Mouse (Mus musculus) lung, postnatal 14 days (tissue): ENCODE data around the gene Nfasc.

Source experiments
- DNase-seq: peaks from one replicate; pipeline ENCODE4 v3.0.0; 2021

The Nfasc gene

DNA sequence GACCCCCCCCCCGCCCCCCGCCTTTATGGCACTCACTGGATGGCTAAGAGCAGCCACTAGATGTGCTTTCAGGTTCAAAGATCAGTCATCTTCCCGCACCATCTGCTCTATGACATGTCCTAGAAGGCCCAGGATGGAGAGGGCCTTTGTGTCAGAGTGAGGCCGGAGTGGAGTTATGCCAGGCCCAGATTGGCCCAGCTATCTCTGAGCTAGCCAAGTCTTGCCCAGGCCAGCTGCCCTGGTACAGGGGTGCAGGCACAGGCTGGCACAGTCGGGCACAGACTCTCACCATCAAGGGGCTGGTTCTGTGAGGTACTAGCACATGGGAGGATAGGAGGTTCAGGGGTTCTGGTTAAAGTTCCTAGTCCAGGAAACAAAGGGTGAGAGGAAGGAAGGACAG is 203.9 kb downstream of the Nfasc start:
- no peak for DNase-seq

DNA sequence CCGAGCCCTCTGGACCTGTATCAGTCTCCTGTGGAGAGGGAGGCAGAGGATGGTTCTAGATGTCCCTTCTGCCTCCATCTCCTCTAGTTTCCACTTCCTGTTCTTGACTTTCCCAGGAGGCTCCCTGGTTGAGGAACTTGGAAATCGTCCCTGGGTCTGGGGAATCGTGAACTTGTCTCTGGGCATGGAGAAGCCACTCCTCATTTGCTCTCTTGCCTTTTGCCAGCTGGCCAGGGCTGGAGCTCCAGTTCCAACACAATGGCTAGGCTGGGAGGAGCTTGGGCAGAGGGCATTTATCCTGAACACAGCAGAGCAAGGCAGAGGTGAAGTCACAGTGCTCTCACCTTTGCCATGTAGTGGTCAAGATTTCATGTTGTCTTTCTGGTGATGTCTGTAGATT is 205.2 kb downstream of the Nfasc start:
- DNase-seq = no peak

GRCm38 (mm10) chr1:132535541-132535940 is 206.1 kb downstream of the Nfasc start:
- DNase-seq = no peak

GRCm38 (mm10) chr1:132533840-132534239 is 207.8 kb downstream of the Nfasc start:
- no peak for DNase-seq

GRCm38 (mm10) chr1:132532521-132532920 is 209.1 kb downstream of the Nfasc start:
- DNase-seq = no peak

- DNase-seq = no peak
Measured at GRCm38 (mm10) chr1:132530631-132531191, 210.9 kb downstream of the Nfasc start.

- DNase-seq = no peak
Measured at GRCm38 (mm10) chr1:132528647-132529334, 212.8 kb downstream of the Nfasc start.

GRCm38 (mm10) chr1:132528071-132528470 is 213.5 kb downstream of the Nfasc start:
- DNase-seq = no peak

DNA sequence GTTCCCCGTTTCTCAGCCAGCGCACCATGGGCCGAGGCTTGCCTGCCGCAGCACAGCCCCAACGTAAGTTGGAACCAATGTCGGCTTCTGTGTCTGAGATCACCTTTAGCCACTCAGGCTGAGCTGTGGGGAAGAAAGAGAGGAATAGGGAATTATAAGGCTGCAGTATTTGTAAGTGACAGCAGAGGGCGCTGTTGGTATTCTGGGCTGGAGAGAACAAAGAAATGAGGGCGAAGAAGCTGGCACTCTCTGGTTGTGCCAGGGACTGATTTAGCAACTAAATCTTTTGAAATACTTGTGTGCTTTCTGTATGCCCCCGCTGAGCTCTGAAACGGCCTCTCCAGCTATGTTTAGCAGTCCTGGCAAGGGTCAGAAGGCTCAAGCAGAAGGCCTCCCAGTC is 215.8 kb downstream of the Nfasc start:
- DNase-seq = peak; percentile 80

- peak; percentile 34 for DNase-seq
Measured at GRCm38 (mm10) chr1:132523920-132524319, 217.7 kb downstream of the Nfasc start.

GRCm38 (mm10) chr1:132523048-132523447 is 218.5 kb downstream of the Nfasc start:
- DNase-seq = no peak

DNA sequence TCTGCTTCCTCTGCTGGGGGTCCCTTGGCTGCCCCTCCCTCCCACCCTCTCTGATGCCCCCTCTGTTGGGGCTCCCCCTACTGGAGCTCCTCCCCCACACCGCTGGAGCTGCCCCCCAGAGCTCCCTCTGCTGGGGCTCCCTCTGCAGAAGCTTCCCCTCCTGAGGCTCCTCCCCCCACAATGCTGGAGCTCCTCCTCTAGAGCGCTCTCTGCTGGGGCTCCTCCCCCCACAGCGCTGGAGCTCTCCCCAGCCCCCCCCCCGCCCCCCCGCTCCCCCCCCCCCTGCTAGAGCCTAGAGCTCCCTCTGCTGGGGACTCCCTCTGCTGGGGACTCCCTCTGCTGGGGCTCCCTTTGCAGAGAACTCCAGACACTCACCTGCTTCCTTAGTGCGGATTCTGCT is 220.8 kb downstream of the Nfasc start:
- DNase-seq = peak; percentile 69

DNA sequence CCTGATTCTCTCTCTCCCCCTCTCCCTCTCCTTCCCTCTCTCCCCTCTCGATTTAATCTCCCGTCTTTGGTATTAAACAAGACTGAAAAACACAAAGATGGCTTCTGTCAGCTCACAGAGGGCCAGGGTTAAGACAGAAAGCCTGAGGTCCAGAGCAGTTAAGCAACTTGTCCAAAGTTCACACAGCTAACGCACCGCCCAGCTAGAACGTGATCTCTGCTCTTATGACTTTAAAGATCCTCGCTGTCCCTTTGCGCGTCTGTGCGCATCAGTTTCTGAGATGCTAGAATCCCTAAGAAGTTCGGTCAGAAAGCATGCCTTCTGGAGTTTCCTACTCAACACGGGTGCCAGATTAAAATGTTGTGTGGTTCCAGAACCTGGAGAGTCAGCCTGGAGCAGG is 221.9 kb downstream of the Nfasc start:
- no peak for DNase-seq

GRCm38 (mm10) chr1:132518621-132519020 is 223.0 kb downstream of the Nfasc start:
- no peak for DNase-seq

- no peak for DNase-seq
Measured at GRCm38 (mm10) chr1:132516776-132517175, 224.8 kb downstream of the Nfasc start.

- no peak for DNase-seq
Measured at GRCm38 (mm10) chr1:132515339-132515738, 226.3 kb downstream of the Nfasc start.
